8 mouse cellular contexts compared by ENCODE assay signal in genomic region chr1:63112865-63113261, GRCm38 (mm10). TPM values are rescaled to one million over a fixed set of nuclear protein-coding genes. Genes with fewer than 3 reads are reported as not detected.
A peak's percentile ranks its signal among the peaks of the same experiment; 100 is the strongest.
DNase-seq lines count a peak whose midpoint lies in the region; ATAC-seq lines count a peak whose summit lies in the region.

No protein-coding gene starts in this region.

- DNase-seq in ovary, postnatal 10 days (ENCODE audit: low spot score): peak; percentile 28
- DNase-seq in ovary, adult 18-20 months (ENCODE audit: low spot score): no peak
- peak; percentile 39 to 62 for DNase-seq in cerebellum, postnatal 10 days
- peak; percentile 14 for DNase-seq in gastrocnemius, postnatal 25 days
- DNase-seq in intestine, embryonic 14.5 days (ENCODE audit: low spot score): peak; percentile 74
- DNase-seq in thymus, postnatal 14 days: peak; percentile 50

- 0 out of 2 replicates have a peak, but pooled peaks cover 4% of the 10 kb centered on the region for H3K36me3 ChIP-seq in intestine, embryonic 14.5 days (ENCODE audit: control insufficient read depth, insufficient read depth, low read length)
- H3K36me3 ChIP-seq in liver, embryonic 16.5 days (ENCODE audit: control insufficient read depth, insufficient read depth): no peaks in the 10 kb centered on the region
- no peaks in the 10 kb centered on the region for H3K36me3 ChIP-seq in neural tube, embryonic 12.5 days

- peak overlapping the region; percentile 90 for H3K4me3 ChIP-seq in intestine, embryonic 14.5 days (ENCODE audit: low read depth, low read length)
- peak overlapping the region; percentile 90 for H3K4me3 ChIP-seq in liver, embryonic 16.5 days (ENCODE audit: low read depth, low read length)
- peak overlapping the region; percentile 99 for H3K4me3 ChIP-seq in neural tube, embryonic 12.5 days

- H3K27ac ChIP-seq in intestine, embryonic 14.5 days (ENCODE audit: low read depth): peak overlapping the region; percentile 99
- peak overlapping the region; percentile 98 for H3K27ac ChIP-seq in liver, embryonic 16.5 days (ENCODE audit: low read length)
- H3K27ac ChIP-seq in neural tube, embryonic 12.5 days: 0 out of 2 replicates have a peak overlapping the region, but pooled peaks have one; percentile 96

- H3K9me3 ChIP-seq in intestine, embryonic 14.5 days (ENCODE audit: control insufficient read depth, low read length): no peaks in the 10 kb centered on the region
- H3K9me3 ChIP-seq in liver, embryonic 16.5 days (replicated peaks; ENCODE audit: control insufficient read depth, low read length): no peaks in the 10 kb centered on the region
- no peaks in the 10 kb centered on the region for H3K9me3 ChIP-seq in neural tube, embryonic 12.5 days

- peak overlapping the region; percentile 100 for H3K9ac ChIP-seq in intestine, embryonic 14.5 days (ENCODE audit: low read length)
- H3K9ac ChIP-seq in liver, embryonic 16.5 days (ENCODE audit: low read depth, low read length): peak overlapping the region; percentile 99
- peak overlapping the region; percentile 100 for H3K9ac ChIP-seq in neural tube, embryonic 12.5 days

- H3K4me2 ChIP-seq in intestine, embryonic 14.5 days (ENCODE audit: low read length): peak overlapping the region; percentile 88
- peak overlapping the region; percentile 81 for H3K4me2 ChIP-seq in liver, embryonic 16.5 days (ENCODE audit: low read depth, low read length)
- H3K4me2 ChIP-seq in neural tube, embryonic 12.5 days (replicated peaks): peak overlapping the region; percentile 68

- peaks cover 21% of the 10 kb centered on the region for H3K4me1 ChIP-seq in intestine, embryonic 14.5 days (replicated peaks; ENCODE audit: control insufficient read depth, insufficient read depth, low read length)
- peaks cover 18% of the 10 kb centered on the region for H3K4me1 ChIP-seq in liver, embryonic 16.5 days (ENCODE audit: control insufficient read depth, low read depth, low read length)
- H3K4me1 ChIP-seq in neural tube, embryonic 12.5 days: peaks cover 21% of the 10 kb centered on the region

- 2% methylated on average over 11 of the region's 11 CpGs for whole genome bisulfite sequencing in intestine, embryonic 14.5 days
- 2% methylated on average over 11 of the region's 11 CpGs for WGBS in liver, embryonic 16.5 days (ENCODE audit: insufficient replicate concordance)
- WGBS in neural tube, embryonic 12.5 days: 3% methylated on average over 11 of the region's 11 CpGs

- ATAC-seq in intestine, embryonic 14.5 days (replicated peaks; ENCODE audit: low FRiP score, low TSS enrichment, low read depth): no peak
- no peak for ATAC-seq in liver, embryonic 16.5 days (ENCODE audit: low read depth)
- peak; percentile 26; the same call in 1 of the 2 replicates for ATAC-seq in neural tube, embryonic 12.5 days (ENCODE audit: low FRiP score, low read depth)

- H3K27me3 ChIP-seq in intestine, embryonic 14.5 days (replicated peaks; ENCODE audit: control insufficient read depth, insufficient read depth, low read length): no peaks in the 10 kb centered on the region
- H3K27me3 ChIP-seq in liver, embryonic 16.5 days (ENCODE audit: control insufficient read depth, insufficient read depth, low read depth, low read length): no peaks in the 10 kb centered on the region
- H3K27me3 ChIP-seq in neural tube, embryonic 12.5 days (replicated peaks): no peaks in the 10 kb centered on the region

RNA-seq across cellular contexts. Expression of gene Ino80d, which starts 1.6 kb away (rescaled TPM):
- 10 to 100 TPM; 11.3 to 13.3 TPM for total RNA-seq in gastrocnemius, postnatal 25 days (2021)
- polyA plus RNA-seq in intestine, embryonic 14.5 days (2014; fragmentation: Nextera tagmentation; extraction: Ambion mirVana): 14.7 and 16.1 TPM in 2 replicates
- polyA plus RNA-seq in liver, embryonic 16.5 days (2015; fragmentation: Nextera tagmentation; extraction: Ambion mirVana): 4.5 and 4.9 TPM in 2 replicates
- 9.1 and 10.5 TPM in 2 replicates for polyA plus RNA-seq in neural tube, embryonic 12.5 days (2016; fragmentation: Nextera tagmentation; extraction: Ambion mirVana)
